Comparison of ENCODE assay signal across 8 mouse cellular contexts in genomic region chr15:85709268-85709973, GRCm38 (mm10). TPM values are rescaled to one million over a fixed set of nuclear protein-coding genes. Genes with fewer than 3 reads are reported as not detected.
DNase-seq lines count a peak whose midpoint lies in the region; ATAC-seq lines count a peak whose summit lies in the region.

No protein-coding gene starts in this region.

- WGBS in forebrain, embryonic 16.5 days: 31% methylated on average over 10 of the region's 10 CpGs

- H3K27me3 ChIP-seq in forebrain, embryonic 16.5 days (replicated peaks; ENCODE audit: control insufficient read depth, insufficient read depth, low read length): no peaks in the 10 kb centered on the region

- no peak overlapping the region for H3K9ac ChIP-seq in forebrain, embryonic 16.5 days (replicated peaks; ENCODE audit: low read depth, low read length)

- peak; percentile 90 for DNase-seq in MN1 (ENCODE audit: low spot score)
- peak; percentile 88 for DNase-seq in cerebellum, adult 11-12 months
- DNase-seq in layer of hippocampus, adult 9-10 months (ENCODE audit: low spot score): peak; percentile 81
- DNase-seq in lung, postnatal 25 days (ENCODE audit: low spot score): peak; percentile 92
- peak; percentile 77 for DNase-seq in retina, embryonic 14.5 days (ENCODE audit: low spot score)
- DNase-seq in thymus, postnatal 25 days: peak; percentile 80

- no peak overlapping the region for H3K4me2 ChIP-seq in forebrain, embryonic 16.5 days (ENCODE audit: low read length)

- no peak overlapping the region for H3K4me3 ChIP-seq in forebrain, embryonic 16.5 days (replicated peaks; ENCODE audit: low read length)

- peaks cover 10% of the 10 kb centered on the region; the same call in 1 of the 2 replicates for H3K4me1 ChIP-seq in forebrain, embryonic 16.5 days (replicated peaks; ENCODE audit: control insufficient read depth, insufficient read depth, low read length)

- ATAC-seq in forebrain, embryonic 16.5 days: peak; percentile 54
- peak; percentile 49 to 70; a peak in 3 of 4 replicates for ATAC-seq in hematopoietic stem cell, adult 5-6 weeks (replicated peaks in 1 of 2; ENCODE audit: insufficient read depth in 1 of 2, low FRiP score in 2 of 2, low TSS enrichment in 1 of 2, low read depth in 1 of 2, poor library complexity in 2 of 2, severe bottlenecking in 2 of 2)

- peaks cover 17% of the 10 kb centered on the region for H3K36me3 ChIP-seq in forebrain, embryonic 16.5 days (ENCODE audit: control insufficient read depth, insufficient read depth)

- H3K27ac ChIP-seq in forebrain, embryonic 16.5 days (ENCODE audit: low read length): peak overlapping the region; percentile 0

- H3K9me3 ChIP-seq in forebrain, embryonic 16.5 days (ENCODE audit: control insufficient read depth, low read length): no peaks in the 10 kb centered on the region

RNA-seq across cellular contexts. Expression of gene Ppara, which starts 25.4 kb away (rescaled TPM):
- polyA plus RNA-seq in forebrain, embryonic 16.5 days (2015; fragmentation: Nextera tagmentation; extraction: Ambion mirVana): 0.90 and 1.6 TPM in 2 replicates
- not detected in 2 replicates for total RNA-seq in hematopoietic stem cell, adult 5-6 weeks (2017)
